Mouse (Mus musculus): Measurements from ENCODE around the gene Olfr1286.

GRCm38 (mm10) chr2:111422931-111423330 is at the start of gene Olfr1286:
- TF ChIP-seq POLR2A (IDR thresholded peaks at IDR 0.05; ENCODE audit: insufficient read depth, low read depth, low read length) (no peak), CTCF (IDR thresholded peaks at IDR 0.05; ENCODE audit: insufficient read depth, low read depth, low read length) (no peak)

Measured in olfactory bulb, adult 2 months (tissue).